Mouse (Mus musculus) heart, postnatal 14 days (tissue): Measurements from ENCODE around the gene Nlrc5. TPM values are rescaled to one million over a fixed set of nuclear protein-coding genes. Genes with fewer than 3 reads are reported as not detected.

Source experiments
- DNase-seq, 2 experiments: peaks; one replicate each; pipeline ENCODE4 v3.0.0; 2021 to 2022
- intact Hi-C: fragments of 180-260 bp; cut with DNase I; formaldehyde crosslinking; loops from one replicate; pipeline ENCODE4 v1.15.1; 2025
- total RNA-seq, 2 experiments: library from RNA; stranded (reverse); gene quantifications; 2 replicates each; pipeline ENCODE4 v1.2.3; 2021

Nlrc5 gene
- total RNA-seq, 2 experiments from 2014 or later: 0.22 to 1.4 TPM

- intact Hi-C loops: loop anchor here (10.0 kb wide), 1 partner anchor 293 kb away; the partner anchor contains the start of gene Ccl17
- no peak for DNase-seq
These were observed 87.3 kb downstream of the Nlrc5 start for GRCm38 (mm10) chr8:94521481-94521880.

- no peak for DNase-seq
- intact Hi-C loops: loop anchor here (10.0 kb wide), 1 partner anchor 292 kb away; the partner anchor contains the start of gene Ccl17
These were observed 88.3 kb downstream of the Nlrc5 start for GRCm38 (mm10) chr8:94522482-94522881.

- intact Hi-C loops: loop anchor here (10.0 kb wide), 1 partner anchor 290 kb away; the partner anchor contains the start of gene Ccl17
- DNase-seq: no peak
These were observed 90.4 kb downstream of the Nlrc5 start for GRCm38 (mm10) chr8:94524554-94524953.

- DNase-seq: no peak
- intact Hi-C loops: loop anchor here (10.0 kb wide), 1 partner anchor 288 kb away; the partner anchor contains the start of gene Ccl17
These were observed 93.0 kb downstream of the Nlrc5 start for GRCm38 (mm10) chr8:94527178-94527577.

GRCm38 (mm10) chr8:94528245-94528644 is 94.1 kb downstream of the Nlrc5 start:
- peak; percentile 46 to 61 for DNase-seq

GRCm38 (mm10) chr8:94529875-94530274 is 95.7 kb downstream of the Nlrc5 start:
- DNase-seq: no peak
- intact Hi-C loops: loop anchor here (2.0 to 10.0 kb wide), 2 partner anchors 173 to 285 kb away; partner anchors contain the start of gene Ccl17

More at GRCm38 (mm10) chr8:94528245-94528644, 94.1 kb downstream of the Nlrc5 start:
- intact Hi-C loops: loop anchor here (1.0 to 10.0 kb wide), 2 partner anchors 56 to 287 kb away; partner anchors contain the start of gene Ccl17

GRCm38 (mm10) chr8:94530643-94531042 is 96.5 kb downstream of the Nlrc5 start:
- no peak for DNase-seq
- intact Hi-C loops: loop anchor here (2.0 kb wide), 1 partner anchor 172 kb away; no protein-coding TSS in a partner anchor

- intact Hi-C loops: loop anchor here (2.0 kb wide), 1 partner anchor 171 kb away; no protein-coding TSS in a partner anchor
These were observed 97.8 kb downstream of the Nlrc5 start for GRCm38 (mm10) chr8:94532000-94532399.

GRCm38 (mm10) chr8:94532525-94532872 is 98.3 kb downstream of the Nlrc5 start:
- DNase-seq: no peak
- intact Hi-C loops: no loop called here

More at GRCm38 (mm10) chr8:94532000-94532399, 97.8 kb downstream of the Nlrc5 start:
- DNase-seq: no peak

GRCm38 (mm10) chr8:94532873-94533671 is 98.9 kb downstream of the Nlrc5 start, which contains the start of gene Cpne2:
TSS of gene Cpne2 (plus strand) at chr8:94532990.
- intact Hi-C loops: no loop called here
- peak; percentile 83 to 85 for DNase-seq

GRCm38 (mm10) chr8:94534612-94535011 is 100.5 kb downstream of the Nlrc5 start:
- no peak for DNase-seq
- intact Hi-C loops: no loop called here

- intact Hi-C loops: no loop called here
- no peak for DNase-seq
These were observed 101.5 kb downstream of the Nlrc5 start for GRCm38 (mm10) chr8:94535631-94536030.

GRCm38 (mm10) chr8:94537456-94537855 is 103.3 kb downstream of the Nlrc5 start:
- DNase-seq: peak; percentile 36 to 49
- intact Hi-C loops: no loop called here

- no peak for DNase-seq
- intact Hi-C loops: no loop called here
These were observed 105.9 kb downstream of the Nlrc5 start for GRCm38 (mm10) chr8:94540025-94540424.

- no peak for DNase-seq
These were observed 107.0 kb downstream of the Nlrc5 start for GRCm38 (mm10) chr8:94540889-94541795.

GRCm38 (mm10) chr8:94543981-94544380 is 109.8 kb downstream of the Nlrc5 start:
- DNase-seq: no peak
- intact Hi-C loops: no loop called here

More at GRCm38 (mm10) chr8:94540889-94541795, 107.0 kb downstream of the Nlrc5 start:
- intact Hi-C loops: no loop called here

- intact Hi-C loops: no loop called here
- no peak for DNase-seq
These were observed 114.9 kb downstream of the Nlrc5 start for GRCm38 (mm10) chr8:94549041-94549440.

GRCm38 (mm10) chr8:94549482-94549881 is 115.3 kb downstream of the Nlrc5 start:
- DNase-seq: no peak
- intact Hi-C loops: no loop called here

- DNase-seq: peak; percentile 9 to 15
- intact Hi-C loops: no loop called here
These were observed 115.8 kb downstream of the Nlrc5 start for GRCm38 (mm10) chr8:94549998-94550397.
